Mouse (Mus musculus) liver (tissue): Measurements from ENCODE around the gene Zranb1.
A peak's percentile ranks its signal among the peaks of the same experiment; 100 is the strongest.

ENCODE experiments used
- DNase-seq: peaks from one replicate; pipeline ENCODE4 v3.0.0-alpha.2; 2020; ENCODE audit warnings: mixed read lengths

Zranb1 gene

DNA sequence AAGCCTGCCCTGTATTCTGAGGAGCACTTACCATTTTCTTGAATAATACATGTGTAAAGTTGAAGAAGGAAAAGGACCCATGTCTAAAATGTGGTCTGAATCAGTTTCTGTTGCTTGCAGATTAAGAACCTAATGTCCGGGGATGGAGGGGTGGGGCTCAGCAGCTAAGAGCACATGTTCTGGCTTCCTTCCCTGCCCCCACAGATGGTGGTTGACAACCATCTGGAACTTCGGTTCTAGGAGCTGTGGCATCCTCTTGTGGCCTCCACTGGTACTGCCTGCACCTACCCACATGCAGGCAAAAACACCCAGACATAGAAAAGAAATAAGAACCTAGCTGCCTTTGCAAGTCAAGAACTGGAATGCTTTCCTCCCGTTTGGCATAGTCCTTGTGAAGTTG lies 72.5 kb downstream of the Zranb1 start:
- peak; percentile 72 for DNase-seq

DNA sequence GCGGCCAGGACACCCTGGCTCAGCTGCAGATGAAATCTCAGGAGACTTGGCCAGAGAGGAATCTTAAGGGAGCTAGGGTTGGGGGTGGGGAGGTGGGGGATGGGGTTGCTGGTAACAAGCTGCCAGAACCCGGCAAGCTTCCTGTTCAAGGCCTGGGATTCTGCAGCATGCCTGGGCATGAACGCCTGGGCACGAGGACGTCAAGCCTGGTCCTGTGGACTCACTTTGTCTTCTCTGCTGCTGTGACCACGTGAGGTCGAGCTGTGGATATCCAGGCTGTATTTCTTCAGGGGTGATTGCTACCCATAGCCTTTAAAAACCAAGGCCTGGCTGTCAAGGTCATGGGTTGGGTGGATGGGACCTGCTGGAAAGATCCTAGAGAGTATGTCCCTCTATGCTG lies 74.8 kb downstream of the Zranb1 start:
- DNase-seq, result no peak

DNA sequence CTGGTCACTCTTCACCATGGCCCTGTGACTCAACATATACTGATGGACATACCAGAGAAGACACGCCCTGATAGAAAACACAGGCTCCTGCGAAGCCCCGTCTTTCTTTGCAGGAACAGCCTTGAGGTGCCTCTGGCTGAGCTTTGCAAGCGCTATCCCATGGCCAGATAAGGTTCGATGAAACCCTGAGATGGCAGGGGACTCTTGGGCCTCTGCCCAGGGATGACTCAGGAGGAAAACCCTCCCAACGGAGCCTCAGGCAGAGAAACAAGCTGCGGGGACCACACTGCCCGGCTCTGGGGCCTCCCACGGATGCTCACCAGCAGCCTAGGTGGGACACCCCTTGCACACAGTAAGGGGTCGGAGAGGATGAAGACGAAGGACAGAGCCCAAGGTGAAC lies 76.4 kb downstream of the Zranb1 start:
- DNase-seq, result no peak

DNA sequence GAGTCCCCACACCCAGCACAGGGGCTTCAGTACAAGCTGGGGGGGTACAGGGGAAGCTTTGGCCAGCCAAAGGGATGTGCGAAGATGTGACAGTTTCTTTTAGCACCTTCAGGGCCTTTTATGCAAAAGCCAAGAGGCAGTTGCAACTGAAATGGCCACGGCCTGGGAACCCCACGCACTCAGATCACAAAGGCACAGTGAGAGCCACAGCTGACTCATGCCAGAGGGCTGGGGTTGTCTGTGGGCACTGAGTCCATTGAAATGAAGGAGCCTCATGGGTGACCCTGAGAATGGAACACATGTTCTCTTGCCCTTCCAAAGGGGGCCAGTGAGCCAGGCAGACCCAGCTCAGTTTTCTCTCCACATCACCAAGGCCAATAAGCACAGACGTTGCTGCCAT lies 77.7 kb downstream of the Zranb1 start:
- no peak for DNase-seq

DNA sequence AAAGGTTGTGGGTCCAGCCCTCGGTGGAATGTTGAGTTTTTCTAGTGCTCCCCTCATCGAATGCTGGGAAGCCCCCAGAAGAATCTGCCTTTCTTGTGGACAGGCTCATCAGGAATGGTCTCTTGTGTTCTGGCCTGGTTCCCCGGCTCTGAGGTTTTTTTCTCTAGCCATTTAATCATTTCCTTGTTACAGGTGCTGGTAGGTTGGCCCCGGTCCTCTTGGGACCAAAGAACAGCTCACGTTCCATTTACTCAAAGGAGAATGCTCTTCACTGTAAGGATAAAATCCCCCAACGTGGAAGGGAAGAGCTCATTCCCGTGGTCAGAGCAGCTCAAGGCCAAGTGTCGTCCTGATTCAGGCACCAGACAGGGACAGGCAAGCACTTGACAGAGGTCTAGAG lies 78.7 kb downstream of the Zranb1 start:
- DNase-seq, result no peak

DNA sequence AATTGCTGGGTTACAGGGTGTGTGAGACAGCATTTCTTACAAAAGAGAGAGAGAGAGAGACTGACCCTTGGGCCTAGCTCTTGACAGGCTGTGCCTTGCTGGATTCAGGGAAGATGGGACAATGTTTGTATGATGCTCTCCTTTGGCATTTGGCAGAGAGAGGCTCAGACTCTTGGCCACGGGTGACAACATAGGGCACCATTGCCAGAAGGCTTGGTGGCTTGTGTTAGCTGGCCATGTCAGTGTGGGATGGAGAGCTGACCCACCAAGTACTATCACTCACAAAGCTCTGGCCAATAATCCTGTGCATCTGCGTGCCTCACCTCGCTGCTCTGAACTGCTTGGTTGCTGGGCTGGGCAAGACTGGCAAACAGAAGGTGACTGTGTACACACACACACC lies 79.5 kb downstream of the Zranb1 start:
- DNase-seq, result no peak

DNA sequence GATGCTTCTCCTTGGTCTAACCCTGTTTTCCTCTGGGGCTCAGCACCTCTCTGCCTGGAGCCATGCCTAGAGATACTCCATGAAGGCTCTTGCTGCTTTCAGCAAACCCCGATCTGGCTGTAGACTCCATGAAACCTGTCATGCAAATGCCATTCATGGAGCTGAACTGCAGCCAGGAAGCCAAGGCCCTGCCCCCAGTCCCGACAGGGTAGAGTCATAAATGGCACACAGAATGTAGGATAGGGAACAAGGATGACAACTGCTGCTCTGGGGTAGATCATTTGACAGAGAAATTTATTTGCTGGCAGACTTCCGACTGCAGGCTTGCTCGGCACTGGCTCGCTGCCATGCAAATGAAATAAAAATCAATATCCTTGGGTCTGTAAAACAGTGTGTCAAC lies 80.2 kb downstream of the Zranb1 start:
- DNase-seq, result no peak

DNA sequence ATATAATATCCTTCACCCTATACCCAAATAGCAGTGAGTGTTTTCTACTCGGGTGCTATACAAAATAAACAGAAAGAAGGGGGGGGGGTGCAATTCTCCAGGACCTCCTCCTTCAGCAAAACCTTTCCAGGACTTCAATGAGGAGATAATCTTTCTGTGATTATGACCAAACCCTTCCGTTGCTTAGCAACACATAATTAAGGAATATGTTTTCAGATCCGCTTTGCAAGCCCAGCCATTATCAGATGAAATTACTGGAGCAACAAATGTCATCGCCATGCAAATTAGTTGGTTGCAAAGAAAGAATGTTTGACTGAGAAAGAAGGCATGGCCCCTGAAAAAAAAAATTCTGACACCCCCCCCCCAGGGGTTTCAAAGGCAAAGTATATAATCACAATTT lies 80.7 kb downstream of the Zranb1 start:
- no peak for DNase-seq

DNA sequence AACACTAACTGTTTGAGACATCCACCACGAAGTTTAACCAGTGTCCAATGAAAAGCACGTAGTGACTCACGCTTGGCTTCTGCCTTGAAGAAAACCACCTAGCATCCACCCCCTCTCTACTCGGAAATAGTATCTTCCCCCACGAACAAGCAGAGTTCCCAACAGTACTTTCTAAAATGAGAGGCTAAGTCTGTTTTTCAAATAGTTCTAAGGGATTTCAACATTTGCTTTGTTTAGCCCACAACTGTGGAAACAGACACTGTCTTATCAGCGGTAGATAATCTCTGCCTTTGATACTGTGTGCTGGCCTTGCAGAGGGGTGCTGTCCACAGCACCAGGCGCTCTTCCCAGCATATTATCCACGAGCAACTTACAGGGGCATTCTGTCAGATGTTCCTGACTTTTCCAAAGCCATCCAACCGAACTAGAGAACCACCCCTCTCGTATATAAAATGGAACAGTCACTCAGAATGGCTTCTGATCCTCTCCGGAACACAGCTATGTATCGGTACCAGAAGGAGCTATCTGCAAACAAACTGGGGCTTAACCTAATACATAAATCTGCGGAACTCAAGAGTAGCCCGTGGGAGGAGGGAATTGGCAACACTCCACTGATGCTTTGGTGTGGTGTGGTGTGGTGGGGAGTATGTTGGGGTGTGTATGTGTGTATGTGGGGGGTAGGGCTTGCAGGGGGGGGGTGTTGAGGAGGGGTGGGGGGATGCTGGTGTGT lies 81.9 kb downstream of the Zranb1 start:
- DNase-seq, result no peak

DNA sequence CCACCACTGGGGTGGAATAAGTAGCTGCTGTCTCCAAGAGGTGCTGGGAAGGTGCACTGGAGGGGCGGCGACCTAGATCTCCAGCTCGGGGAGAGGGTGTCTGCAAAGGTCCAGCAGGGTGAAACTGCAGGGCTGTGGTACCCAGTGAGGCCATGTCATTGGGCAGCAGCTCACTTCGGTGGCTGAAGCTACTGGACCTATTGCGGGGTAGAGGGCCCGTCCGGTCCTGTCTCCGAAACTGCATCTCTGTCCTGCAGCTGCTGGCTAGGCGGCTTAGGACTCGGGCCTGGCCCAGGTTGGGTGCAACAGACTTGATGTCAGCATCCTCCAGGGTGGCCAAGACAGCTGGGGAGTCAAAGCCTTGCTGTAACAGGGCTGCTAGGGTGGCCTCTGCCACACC lies 83.0 kb downstream of the Zranb1 start:
- no peak for DNase-seq

DNA sequence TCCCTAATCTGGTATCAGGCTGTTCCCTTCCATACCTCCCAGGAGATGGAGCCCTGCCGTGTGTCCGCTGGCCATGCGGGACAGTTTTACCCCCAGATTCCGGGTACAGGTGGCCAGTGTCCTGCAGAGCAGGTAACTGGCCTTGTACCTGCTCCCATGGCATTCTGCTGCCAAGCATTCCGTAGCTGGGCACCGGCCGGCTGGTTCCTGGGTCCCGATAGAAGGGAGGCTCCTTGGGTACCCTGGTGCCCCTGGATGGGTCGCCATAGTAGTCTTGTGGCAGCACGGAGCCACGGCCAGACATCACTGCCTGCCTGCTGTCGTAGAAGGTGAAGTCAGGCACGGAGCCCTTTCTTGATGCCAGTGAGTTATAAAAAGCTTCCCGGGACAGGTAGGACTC lies 83.7 kb downstream of the Zranb1 start:
- no peak for DNase-seq

DNA sequence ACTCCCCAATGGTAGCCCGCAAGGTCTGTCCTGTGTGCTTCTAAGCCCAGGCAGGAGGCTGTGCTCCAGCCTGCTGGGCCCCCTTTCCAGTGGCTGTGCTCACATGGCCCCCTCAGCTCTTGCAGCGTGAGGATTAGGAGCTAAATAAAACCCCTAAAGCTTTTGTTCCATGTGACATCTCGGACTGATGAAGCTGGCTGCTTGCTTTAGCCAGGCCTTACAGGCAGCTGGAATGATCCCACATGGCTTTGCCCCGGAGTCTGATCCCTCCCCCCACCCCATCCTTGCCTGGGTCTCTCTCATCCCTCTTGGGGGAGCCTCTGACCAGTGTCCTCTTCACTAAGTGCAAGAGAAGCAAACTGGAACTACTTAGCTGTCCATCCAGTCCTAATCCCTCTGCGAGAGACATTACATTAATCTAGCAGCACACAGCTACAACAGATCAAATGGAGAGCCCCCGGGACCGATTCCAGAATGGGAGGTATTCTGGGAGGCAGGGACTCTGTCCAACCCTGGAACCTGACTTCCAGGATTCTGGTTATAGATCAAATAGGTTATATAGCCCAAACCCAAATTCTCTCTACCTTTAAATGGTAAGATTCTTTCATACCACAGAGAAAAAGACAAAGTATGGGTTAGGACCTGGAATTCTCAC lies 84.6 kb downstream of the Zranb1 start:
- no peak for DNase-seq

DNA sequence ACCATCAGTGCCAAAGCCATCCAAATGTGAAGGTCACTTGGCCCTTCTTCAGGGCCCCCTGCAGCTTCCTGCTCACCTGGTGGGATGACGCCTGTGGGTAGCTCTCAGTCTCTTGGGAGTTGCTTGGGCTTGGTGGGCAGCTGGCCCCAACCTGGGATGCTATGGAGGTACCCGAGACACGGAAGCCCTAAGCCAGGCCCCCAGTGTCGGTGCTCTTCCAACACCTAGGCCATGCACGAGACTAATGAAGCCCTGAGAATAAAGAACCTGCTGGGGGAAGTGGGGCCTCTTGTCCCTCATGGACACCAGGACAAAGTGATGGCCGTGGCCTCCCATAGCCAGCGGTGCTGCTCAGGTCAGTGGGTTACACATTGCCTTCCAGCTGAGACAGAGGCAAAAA lies 88.0 kb downstream of the Zranb1 start:
- DNase-seq, result no peak

DNA sequence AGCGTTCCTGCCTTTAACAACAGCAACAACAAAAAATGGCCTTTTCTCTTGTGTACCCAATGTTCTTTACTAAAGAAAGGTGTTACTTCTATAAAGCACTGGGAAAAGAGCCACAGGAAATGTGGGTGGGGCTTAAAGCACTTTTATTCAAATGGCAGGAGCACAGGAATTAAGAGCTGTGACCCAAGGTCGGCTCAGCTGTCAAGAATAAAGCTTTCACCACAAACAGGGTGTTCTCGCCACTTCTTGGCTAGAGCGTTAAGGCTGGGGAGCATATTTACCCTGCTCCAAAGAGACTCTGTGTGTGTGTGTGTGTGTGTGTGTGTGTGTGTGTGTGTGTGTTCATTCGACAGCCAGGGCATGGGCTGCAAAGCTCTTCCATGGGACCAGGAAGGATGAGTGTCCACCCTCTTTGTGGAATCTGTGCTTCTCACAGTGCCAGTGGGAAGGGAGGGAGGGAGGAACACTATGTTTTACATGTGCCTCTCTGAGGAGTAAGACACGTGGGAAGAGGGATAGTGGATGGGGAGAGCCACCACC lies 88.6 kb downstream of the Zranb1 start:
- DNase-seq, result no peak

DNA sequence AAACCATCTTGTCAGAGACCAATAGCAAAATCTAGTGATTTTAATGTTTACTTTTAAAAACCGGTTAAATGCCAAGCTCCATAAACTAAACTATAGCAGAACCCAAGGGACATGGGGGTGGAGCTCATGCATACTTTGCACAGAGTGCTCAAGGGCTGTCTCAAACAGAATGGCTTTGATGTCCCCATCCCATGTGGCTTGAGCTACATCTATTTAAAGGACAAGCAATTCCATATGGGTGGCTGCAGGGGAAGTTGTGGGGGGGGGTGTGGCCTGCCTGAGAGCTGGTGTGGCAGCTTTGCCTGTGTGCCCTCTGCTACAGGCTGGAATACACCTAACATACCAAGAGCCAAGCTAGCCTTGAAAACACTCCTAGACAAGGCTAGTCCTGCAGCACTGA lies 93.8 kb downstream of the Zranb1 start:
- DNase-seq, result no peak

DNA sequence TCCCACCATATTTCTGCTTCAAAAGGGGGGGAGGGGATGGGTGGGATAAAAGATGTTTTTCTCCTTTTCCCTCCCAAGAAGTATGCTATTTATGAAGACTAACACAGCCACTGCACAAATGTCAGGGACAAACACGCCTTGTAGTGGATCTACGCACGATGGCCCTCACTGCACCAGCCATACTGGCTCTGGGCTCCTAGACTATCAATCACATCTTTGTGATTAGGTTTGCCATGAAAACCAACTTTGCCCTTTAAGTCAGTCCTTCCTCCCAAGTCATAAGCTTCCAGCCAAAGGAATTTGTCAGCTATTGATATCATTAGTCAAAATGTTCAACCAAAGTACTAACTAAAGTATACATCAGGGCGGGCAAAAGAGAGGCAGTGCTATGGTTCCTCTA lies 97.0 kb downstream of the Zranb1 start:
- DNase-seq, result no peak

DNA sequence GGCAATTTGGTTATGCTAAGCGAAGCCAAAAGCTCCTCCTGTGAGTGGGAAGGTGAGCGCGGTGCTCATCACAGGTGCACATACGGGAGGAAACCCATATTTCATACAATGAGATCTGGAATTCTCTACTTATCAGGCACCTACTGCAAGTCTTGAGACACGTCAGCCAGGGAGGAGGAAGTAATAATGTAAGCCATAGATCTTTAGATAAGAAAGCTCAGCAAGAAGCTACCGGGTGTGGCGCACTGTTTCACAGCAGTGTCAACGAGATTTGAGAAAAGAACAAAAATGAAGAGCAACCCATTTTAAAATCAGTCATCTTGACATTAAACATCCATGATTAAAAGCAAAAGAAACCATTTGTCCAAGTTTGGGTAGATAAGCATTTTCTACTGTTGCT lies 98.1 kb downstream of the Zranb1 start:
- no peak for DNase-seq

DNA sequence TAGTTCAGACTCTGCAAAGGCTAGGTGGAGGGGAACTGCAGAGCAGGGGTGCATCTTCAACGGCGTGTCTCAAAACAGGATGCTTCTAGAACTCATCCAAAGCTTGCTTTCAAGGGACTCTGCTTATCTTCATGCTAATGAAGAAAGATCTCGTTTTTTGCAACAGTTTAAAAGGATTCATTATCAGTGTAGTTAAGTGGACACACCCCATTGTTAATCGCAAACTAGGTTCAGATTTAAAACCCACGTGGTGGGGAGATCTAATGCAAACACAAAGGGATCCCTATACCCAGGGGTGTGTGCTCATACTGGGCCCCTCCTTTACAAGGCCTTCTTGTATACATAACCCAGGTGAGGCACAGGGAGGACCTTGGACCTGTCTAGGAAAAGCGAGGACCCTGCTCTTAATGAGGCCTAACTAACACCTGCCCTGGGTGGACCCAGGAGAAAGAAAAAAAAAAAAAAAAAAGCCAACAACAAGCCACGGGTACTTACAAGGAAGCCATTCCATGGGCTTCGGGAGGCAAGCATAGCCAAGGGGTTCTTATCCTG lies 98.6 kb downstream of the Zranb1 start:
- DNase-seq, result no peak

DNA sequence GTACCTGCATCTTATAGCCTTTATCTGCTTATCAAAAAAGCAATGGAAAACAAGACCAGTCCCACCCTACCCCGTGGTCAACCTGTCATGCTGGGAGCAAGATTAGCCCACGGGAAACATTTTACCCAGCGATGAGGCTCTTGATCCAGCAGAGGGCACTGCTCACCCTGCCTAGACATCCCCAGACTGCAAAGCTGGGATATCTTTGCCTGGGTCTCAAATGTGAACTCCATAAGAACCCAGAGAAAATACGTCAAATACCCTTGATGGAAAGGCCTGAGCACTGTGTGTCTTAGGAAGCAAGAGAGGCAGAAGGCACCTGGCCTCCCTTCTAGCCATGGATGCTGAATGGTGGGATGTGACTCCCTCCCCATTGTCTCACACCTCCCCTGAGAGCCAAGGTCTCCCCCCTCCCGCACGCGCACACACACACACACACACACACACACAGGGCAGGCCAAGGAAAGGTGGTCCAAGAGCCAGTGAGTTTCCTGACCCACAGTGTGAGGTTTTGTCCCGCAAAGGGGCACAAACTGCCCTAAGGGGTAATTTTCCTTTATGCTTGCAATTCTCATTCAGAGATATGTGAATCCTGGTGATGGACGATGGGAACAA lies 101.8 kb downstream of the Zranb1 start:
- DNase-seq, result peak; percentile 37

DNA sequence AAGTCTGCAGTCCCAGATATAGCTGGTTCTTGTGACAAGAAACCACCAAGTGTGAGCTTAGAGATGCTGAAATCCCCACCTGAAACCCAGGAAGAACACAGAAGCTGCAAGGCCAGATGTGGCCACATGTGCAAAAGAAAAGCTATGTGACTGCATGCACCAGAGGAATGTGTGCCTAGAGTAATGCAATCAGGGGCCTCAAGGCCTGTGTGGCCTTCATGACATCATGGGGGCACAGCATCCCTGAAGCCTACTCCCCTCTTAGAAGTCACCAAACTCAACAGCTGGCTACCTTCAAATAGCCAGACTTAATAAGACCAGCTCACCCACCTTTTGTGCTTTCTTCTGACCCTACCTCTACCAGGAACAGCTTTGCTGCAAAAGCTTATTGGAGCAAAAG lies 105.0 kb downstream of the Zranb1 start:
- DNase-seq, result no peak
